Mouse (Mus musculus) skeletal muscle tissue, adult 2 months (tissue): ENCODE data around the gene Rad23a.

Source experiments
- DNase-seq: peaks from one replicate; pipeline ENCODE4 v3.0.0-alpha.2; 2012; ENCODE audit warnings: low read depth, low spot score

The Rad23a gene

DNA sequence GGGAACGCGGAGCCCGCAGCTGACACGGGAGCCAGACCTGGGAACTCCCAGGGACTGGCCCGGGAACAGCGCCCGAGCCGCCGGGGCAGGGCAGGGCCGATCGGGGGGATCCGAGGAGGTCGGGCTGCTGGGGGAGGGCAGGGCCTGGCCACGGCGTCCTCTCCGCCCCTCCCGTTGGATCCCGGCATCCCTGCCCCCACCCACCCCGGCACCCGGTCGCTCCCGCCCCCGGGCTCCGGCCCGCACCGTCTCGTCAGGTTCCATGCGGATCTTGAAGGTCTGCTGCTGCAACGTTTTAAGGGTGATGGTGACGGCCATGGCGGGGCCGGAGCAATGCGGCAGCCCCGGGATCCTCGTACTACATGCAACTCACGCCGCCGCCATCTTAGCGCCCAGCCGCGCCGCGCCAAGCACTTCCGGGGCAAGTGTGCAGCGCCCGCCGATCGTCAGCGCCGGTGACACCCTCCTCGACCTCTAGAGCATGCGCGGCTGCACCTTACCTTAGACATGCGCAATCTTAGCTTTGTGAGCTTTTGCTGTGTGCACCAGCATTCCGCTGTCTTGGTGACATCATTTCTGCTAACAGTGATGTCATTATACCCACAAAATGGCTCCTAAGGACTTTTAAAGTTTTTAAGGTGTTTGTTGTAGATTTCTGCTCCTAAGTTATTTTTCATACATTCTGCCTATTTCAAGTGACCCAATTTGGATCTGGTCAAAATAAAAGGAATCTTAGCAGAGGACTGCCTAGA, at the start of gene Rad23a:
TSS of gene Rad23a (minus strand) at position 418 of the 752 bp plus-strand sequence.
- peak; percentile 89 for DNase-seq

DNA sequence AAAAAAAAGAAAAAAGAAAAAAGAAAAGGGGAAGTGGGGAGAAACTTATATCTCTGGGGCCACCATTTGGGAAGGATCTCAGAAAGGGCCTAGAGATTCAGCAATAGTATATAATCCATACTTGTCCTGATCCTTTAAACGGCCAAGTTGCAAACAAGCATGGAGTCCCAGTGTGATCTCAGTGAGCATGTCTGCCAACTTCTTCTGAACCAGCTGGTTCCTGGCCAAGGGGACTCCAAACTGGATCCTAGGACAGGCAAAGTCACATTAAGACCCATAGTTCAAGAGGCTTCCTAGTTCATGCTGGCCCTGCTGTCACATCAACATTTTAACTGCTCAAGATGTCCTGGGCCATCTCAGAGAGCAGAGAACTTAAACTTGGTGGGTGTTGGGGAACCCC, 48.7 kb upstream of the Rad23a start:
- DNase-seq: no peak

DNA sequence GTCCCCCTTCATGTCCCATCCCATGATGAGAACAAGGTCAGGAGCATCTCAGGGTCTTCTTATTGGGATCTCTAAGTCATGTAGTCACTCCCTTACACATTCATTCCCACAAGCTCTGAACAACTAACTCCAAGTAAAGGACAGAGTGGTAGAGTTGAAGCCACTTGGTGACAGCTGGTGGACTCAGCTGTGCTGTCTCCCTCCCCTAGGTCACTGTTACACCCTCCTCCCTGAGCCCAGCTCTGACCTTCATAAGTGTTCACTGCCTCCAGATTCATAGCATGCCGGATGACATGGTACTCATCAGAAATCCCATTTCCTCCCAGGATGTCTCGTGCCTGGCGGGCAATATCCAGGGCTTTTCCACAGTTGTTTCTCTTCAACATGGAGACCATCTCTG, 47.8 kb upstream of the Rad23a start:
- no peak for DNase-seq

DNA sequence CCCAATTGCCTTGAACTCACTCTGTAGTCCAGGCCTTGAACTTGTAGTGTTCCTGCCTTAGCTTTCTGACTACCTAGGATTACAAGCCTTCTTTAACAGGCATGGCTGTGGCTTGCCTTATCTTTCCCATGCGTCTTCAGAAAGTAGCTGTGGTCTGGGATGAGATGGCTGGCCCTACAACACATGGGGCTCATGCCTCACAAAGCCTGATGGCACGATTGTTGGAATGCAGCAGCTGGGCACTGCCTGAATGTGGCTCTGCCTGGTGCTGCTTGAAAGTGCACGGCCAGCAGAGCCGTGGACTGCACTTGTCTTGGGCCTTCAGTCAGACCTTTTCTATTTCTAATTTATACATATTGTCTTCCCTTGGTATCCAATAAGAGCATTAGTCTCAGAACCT, 44.3 kb upstream of the Rad23a start:
- DNase-seq: no peak

DNA sequence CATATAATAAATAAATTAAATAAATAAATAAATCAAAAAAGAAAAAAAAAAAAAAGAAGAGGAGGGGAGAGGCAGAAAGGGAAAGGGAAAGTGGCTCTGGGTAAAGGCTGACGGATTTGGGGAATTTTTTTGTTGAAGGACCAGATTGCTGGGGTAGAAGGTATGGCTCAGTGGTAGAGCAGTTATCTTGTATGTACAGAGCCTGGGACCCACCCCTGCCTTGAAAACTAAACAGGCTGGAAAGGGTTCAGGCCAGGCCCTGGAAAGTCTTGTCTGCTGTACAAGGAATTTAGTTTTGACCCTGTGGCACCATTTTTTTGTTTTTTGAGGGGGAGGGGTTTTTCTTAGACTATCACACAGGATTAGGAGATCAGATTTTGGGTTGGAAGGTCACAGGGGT, 38.5 kb upstream of the Rad23a start:
- no peak for DNase-seq

DNA sequence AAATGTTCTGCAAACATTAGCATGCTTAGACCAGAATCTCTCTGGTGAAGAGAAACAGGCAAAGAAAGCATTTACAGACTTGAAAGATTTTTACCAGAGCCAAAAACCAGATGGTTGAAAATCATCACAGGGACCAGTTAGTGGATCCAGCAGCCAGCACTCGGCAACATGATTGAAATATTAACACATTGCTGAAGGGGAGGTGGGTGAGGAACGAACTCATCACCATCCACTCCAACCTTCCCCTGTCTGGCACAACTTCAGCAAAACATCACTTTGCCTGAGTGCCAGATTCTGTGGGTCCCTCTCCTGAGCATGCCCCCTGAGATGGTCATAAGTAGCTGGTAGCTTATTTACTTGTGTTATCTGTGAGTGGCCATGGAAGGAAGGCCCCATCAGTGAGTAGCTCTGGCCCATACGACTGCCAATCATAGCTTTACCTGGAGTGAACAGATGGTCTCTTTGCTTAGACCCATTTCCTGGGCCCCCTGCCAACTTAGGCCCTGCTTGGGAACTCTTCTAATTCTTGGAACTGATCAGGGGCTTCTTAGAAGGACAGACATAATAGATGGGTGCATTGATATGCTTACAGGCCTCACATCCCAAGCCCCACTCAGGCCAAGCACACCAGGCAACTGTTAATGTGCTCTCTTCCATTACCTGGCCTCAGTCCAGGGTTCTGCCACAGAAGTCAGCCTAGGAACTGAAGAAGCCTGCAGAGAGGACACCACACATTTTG, 37.0 kb upstream of the Rad23a start:
- no peak for DNase-seq

DNA sequence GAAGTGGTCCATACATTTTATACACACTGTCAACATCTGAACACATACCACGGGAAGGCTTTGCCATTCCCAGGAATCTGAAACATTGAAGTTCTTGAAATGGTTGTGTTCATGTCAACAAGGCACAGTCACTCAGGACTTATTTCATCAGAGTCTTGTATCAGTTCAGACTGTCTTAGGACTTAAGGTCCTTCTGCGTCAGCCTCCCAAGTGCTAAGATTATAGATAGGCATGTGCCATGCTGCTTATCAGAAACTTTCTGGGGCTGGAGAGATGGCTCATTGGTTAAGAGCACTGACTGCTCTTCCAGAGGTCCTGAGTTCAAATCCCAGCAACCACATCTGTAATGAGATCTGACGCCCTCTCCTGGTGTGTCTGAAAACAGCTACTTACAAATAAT, 33.9 kb upstream of the Rad23a start:
- DNase-seq: no peak

DNA sequence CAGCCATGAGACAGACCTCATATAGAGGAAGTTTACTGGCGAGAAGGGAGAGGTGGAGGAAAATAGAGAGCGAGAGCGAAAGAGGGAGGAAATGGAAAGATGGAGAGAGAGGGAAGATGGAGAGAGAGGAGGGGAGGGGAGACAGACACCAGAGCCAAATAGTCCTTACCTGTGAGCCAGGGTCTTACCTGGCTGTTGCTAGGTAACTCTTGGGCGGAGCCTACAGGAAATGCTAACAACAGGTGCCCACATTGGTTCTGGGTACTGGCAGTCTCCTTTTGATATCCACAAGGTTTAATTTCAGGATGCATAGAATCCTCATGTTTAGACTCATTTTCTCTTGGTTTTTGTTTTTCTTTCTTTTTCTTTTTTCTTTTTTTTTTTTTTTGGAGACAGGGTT, 32.6 kb upstream of the Rad23a start:
- DNase-seq: no peak

DNA sequence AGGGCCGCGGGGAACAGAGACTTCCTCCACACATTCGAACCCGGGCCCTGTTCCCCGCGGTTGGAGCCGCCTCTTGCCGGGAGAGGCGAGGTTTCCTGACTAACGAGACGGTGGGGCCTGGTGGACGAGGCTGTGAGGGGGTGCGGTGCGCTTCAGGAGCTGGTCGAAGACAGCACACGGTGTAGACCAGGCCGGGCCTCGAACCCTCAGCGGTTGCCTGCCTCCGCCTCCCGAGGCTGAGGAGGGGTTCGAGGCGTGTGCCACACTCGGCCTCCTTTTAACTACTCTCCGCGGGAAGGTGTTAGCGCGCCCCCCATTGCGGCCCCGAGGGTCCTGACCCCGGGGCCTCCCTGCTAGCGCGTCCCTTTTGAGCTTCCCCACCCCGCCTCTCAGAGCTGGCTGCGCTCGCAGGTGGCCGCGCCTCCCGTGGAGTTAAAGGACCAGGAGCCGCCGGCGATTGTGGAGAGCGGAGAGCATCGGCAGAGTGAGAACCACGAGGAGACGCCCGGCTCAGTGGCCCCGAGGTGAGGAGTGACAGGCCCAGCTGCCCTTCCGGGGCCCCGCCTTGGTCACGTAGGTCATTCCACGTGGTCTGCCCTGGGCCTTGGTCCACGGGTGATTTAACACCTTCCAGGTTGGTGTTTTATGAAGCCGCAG, 32.0 kb upstream of the Rad23a start:
- no peak for DNase-seq

DNA sequence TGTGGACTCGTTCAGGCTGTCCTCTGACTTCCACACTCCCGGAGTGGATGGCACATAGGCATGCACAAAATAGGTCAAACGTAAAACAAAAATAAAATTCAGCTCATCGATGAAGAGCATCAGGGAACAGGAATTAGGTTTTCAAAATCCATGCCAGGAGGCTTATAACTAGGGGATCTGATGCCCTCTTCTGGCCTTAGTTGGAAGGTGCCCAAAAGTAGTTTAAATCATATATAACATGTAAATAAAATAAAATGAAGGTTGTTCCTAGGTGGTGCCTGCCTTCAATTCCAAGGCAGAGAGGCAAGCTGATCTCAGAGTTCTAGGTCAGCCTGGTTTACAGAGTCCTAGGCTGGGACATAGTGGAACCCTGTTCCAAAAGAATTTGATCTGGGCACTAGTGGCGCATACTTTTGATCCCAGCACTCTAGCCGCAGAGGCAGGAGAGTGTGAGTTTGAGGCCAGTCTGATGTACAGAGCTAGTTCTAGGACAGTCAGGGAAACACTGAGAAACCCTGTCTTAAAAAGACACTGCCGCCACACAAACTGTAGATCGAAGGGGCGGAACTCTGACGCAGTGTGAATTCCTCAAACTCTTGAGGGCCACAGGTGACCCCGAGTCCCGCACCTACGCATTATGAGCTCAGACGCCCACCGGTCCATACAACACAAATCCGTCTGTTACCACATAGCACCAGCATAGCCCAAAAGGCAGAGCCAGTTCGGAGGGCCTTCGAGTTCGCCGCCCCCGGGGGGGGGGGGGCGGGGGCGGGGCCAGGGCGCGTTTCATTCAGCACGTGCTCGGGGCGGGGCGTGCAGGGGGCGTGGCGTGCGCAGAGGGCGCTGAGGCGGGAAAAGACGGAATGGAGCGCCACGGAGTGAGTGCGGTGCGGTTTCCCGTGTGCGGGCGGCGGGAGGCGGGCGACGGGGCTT, 31.2 kb upstream of the Rad23a start, which contains the start of gene Syce2:
TSS of gene Syce2 (plus strand) at position 736 of the 933 bp plus-strand sequence.
- no peak for DNase-seq

DNA sequence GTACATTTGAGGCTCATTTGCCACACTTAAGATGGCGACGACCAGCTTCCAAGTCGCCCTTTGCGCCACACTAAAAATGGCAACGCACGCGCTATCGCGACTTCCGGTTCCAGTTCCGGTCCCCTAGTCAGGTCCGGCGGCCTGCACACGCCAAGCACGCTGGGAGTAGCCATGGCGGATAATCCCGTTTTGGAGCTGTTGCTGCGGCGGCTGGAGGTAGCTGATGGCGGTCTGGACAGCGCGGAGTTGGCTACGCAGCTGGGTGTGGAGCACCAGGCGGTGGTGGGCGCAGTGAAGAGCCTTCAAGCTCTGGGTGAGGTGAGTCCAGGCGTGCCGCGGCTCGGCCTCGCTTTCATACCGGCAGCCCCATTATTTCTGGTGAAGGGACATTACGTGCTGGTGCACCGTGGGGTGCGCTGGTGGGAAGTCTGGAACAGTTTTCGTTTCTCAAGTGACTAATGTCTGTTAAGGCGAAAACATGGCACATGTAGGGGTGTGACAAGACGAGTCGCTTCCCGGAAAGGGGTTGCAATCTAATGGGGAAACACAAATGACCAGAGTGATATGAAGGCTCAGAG, 16.5 kb upstream of the Rad23a start, which contains the start of gene Farsa:
TSS of gene Farsa (plus strand) at position 126 of the 578 bp plus-strand sequence.
- peak; percentile 91 for DNase-seq

DNA sequence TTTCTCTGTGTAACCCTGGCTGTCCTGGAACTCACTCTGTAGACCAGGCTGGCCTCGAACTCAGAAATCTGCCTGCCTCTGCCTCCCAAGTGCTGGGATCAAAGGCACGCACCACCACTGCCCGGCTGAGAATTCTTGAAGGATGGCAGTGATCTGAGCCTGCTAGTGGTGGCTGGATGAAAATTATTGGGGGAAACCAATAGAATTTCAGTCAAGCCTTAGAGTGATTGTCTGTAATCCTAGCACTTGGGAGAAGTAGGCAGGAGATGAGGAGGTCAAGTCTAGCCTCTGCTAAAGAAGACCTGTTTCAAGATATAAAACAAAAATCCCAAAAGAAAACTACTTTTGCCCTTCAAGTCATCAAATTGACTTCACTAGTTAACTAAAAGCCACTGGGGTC, 16.0 kb upstream of the Rad23a start:
- DNase-seq: no peak

DNA sequence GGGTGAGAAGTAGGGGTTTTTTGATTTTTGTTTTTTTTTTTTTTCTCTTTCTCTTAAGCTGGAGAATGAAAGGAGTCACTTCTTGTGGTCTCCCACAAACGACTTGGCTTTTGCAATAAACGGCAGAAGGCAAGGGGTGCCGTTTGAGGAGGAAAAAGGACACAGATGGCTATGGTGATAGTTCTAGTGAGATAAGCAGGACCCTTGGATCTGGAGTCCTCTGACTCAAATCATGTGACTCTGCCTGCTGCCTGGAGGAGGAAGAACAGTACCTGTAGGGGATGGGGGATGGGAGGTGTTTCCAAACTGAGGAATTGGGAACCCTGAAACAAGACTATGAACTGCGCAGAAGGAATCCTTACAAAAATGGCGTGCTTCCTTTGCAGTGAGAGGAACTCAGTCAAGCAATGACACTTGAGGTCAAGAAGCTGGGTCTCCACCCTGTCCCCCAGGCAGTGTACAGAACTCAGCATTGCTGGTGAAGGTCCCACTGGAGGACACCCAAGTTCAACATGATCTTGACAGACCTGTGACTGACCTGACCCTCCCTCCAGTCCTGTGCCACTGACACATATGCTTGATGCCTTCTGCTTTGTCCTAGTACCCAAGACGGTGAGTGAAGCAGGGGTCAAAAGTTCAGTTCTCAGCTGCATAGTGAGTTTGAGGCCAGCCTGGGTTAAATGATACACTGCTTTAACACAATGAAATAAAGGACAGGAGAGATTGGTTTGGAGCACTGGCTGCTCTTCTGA, 7.4 kb upstream of the Rad23a start:
- DNase-seq: no peak

DNA sequence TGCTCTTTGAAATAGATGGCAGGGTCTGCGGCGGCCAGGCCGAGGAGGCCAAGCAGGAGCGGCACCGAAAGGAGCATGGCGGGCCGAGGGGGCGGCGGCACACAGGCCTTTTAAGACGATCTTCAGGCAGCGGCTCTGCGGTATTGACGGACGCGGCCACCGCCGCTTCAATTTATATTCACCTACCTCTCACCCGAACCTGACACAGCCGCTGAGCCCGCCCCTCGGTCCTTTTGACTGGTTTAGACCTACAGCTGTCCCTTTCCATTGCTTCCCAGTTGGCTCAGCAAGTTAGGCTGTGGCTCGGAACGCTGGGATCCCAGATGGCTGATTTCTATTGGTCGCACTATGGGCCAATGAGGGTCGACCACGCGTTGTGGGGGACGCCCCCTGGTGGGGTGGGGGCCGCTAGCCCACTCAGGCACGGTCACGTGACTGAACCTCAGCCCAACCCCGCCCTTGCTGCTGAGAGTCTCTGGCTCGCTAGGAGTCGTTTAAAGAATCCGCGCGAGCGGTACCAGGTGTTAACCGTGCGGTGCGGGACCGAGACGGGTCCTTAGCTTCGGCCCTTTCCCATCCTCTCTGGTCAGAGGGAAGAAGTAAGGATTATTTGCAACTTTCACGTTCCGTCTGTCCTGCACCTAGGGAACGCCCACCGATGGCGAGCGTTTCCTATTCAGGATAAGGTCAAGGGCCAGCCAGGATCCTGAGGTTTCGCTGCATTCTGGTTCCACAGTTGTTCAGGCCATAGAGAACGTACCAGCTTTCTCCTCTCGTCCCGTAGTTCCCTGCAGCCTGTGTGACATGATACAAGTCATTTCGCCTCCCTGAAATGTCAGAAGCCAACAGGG, 6.5 kb upstream of the Rad23a start, which contains the start of gene Calr:
TSS of gene Calr (minus strand) at position 213 of the 851 bp plus-strand sequence.
- peak; percentile 100 for DNase-seq

DNA sequence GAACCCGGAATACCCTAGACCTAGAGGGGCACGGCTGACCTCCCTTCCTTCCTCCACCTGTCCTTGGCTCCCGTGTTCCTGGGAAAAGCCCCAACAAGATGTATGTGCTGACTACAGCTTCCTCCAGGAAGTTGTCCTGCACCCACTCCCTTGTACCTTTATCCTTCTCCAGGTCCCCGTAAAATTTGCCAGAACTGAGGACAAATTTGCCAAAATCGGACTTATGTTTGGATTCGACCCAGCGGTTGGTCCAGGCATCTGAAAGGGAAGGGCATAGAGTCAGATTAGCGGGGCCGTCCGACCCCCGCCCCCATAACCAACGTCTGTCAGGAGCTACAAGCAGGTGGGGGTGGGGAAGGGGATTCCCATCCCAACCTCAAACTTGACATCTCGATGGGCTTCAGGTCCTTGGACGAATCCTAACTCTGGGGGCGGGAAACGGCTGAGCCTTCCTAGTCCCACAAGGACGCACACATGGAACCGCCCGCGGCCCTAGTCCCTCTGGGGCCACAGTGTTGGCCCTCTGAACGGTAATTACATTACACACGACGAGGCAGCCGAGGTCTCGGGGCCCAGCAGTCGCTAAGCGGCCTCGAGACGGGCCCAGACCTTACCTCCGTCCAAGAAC, 5.7 kb upstream of the Rad23a start:
- no peak for DNase-seq

DNA sequence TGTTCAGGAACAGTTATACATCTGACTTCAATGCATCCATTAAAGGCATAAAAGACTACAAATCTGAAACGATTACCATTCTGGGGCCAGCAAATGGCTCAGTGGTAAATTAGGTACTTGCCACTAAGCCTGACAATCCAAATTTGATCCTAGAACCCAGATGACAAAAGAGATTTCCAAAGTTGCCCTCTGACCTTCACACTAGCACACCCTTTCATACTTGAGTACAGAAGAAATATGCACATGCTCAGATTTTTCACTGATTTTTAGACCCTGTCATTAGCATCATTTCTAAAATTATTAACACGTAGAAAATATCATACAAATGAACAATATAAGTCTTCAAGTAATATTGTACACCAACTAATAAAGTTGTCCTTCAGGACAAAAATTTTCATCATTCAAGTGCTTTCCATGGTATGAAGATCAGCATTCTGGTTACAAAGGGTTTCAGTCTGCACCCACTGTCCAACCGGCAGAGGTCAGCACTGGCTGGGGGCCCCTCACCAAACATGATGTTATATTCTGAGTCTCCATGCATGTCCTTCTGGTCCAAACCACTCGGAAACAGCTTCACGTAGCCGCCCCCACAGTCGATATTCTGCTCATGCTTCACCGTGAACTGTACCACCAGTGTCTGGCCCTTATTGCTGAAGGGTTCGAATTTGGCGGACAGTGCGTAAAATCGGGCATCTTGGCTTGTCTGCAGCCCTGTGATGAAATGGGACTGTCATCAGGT, 5.1 kb upstream of the Rad23a start:
- no peak for DNase-seq

DNA sequence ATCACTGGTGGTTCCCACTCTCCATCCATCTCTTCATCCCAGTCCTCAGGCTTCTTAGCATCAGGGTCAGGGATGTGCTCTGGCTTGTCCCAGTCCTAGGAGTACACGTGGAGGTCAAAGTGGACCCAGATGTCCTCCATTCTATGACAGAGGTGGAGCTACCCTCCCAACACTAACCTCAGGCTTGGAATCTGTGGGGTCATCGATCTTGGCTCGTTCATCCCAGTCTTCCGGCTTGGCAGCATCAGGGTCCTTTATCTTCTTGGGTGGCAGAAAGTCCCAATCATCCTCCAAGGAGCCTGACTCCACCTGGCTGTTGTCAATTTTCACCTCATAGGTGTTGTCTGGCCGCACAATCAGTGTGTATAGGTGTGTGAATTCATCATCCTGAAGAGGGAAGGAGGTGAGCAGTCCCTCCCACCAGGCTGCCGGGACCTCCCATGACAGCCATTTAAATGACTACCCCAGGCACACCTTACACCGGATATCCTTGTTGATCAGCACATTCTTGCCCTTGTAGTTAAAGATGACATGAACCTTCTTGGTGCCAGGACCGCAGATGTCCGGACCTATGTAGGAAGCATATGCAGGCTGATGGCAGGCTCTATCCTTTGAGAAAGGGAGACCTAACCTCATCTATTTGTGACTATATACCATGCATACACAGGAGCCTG, 4.1 kb upstream of the Rad23a start:
- no peak for DNase-seq

DNA sequence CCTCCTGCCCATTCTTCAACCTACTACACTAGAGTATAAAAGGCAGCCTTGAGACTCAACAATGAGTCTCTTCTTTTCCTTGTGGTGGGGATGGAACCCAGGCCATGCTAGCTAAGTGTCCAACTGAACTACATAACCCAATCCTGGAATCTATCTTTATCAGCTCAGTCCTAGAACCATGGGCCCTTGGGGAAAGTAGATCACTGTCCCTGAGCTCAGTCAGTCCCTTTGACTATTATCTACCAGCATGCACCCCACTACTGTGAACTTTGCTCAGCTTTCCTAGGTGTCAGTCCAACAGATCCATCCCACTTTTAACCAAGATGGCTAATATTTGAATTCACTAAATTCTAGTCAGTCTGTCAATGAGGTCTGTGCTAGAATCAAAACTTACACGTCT, 1.0 kb upstream of the Rad23a start:
- DNase-seq: no peak
